Mouse (Mus musculus) skeletal muscle tissue, postnatal 0 days (tissue): ENCODE measurements around the gene Hmgn2. TPM values are rescaled to one million over a fixed set of nuclear protein-coding genes. Genes with fewer than 3 reads are reported as not detected.

Experiments
- polyA plus RNA-seq: library from polyadenylated mRNA; unstranded; fragments of >200 nt; fragmentation: Nextera tagmentation; extraction: Ambion mirVana; gene quantifications from 2 replicates; pipeline ENCODE4 v1.2.1, GENCODE M21; 2015

Hmgn2 gene
- polyA plus RNA-seq, result 815 and 979 TPM in 2 replicates

GRCm38 (mm10) chr4:133968150-133968921 is at the start of gene Hmgn2:
TSS of gene Hmgn2 (minus strand) at chr4:133968650.

GRCm38 (mm10) chr4:134000466-134001438 is 32.3 kb upstream of the Hmgn2 start, which contains the start of gene Dhdds:
TSS of gene Dhdds (minus strand) at chr4:134000918.

Other genes starting within 250 kb of the Hmgn2 start
- gene Arid1a, start 211.9 kb downstream of the Hmgn2 start, polyA plus RNA-seq, result 7.7 and 8.7 TPM in 2 replicates
- 5.4 and 6.8 TPM in 2 replicates for gene Rps6ka1, start 80.9 kb downstream of the Hmgn2 start, polyA plus RNA-seq
- gene Dhdds, start 32.3 kb upstream of the Hmgn2 start, polyA plus RNA-seq, result 19.4 and 25.8 TPM in 2 replicates
- 0.49 and 0.50 TPM in 2 replicates for gene Lin28a, start 50.2 kb upstream of the Hmgn2 start, polyA plus RNA-seq
- gene Zfp683, start 85.2 kb upstream of the Hmgn2 start, polyA plus RNA-seq, result not detected in 2 replicates
- gene Crybg2, start 92.2 kb upstream of the Hmgn2 start, polyA plus RNA-seq, result 0.65 TPM in 1 of 2 replicates, not detected in the other
- gene Cd52, start 126.4 kb upstream of the Hmgn2 start, polyA plus RNA-seq, result 8.2 and 9.0 TPM in 2 replicates
- 1.6 and 2.8 TPM in 2 replicates for gene Ubxn11, start 133.9 kb upstream of the Hmgn2 start, polyA plus RNA-seq
- 149 and 187 TPM in 2 replicates for gene Sh3bgrl3, start 160.1 kb upstream of the Hmgn2 start, polyA plus RNA-seq
- 45.7 and 53.9 TPM in 2 replicates for gene Cep85, start 218.5 kb upstream of the Hmgn2 start, polyA plus RNA-seq
- not detected in 2 replicates for gene Gm7534, start 234.4 kb upstream of the Hmgn2 start, polyA plus RNA-seq